Mouse (Mus musculus) kidney, embryonic 16.5 days (tissue): ENCODE measurements around the gene Pax2. TPM values are rescaled to one million over a fixed set of nuclear protein-coding genes. Genes with fewer than 3 reads are reported as not detected.

Experiments
- ATAC-seq: fragments of 200-750 bp; cut with Nextera tagmentation; 2 replicates; pipeline ENCODE4 v1.8.0; 2017; ENCODE audit warnings: moderate TSS enrichment; ENCODE audit not compliant: low FRiP score, low TSS enrichment
- H3K27ac ChIP-seq: fragments of 300-500 bp; sonication (generic); 2 replicates; pipeline ENCODE4 v1.5.1; 2014; ENCODE audit warnings: low read length
- H3K27me3 ChIP-seq: fragments of 300-500 bp; sonication (generic); 2 replicates; pipeline ENCODE4 v1.6.1; 2014; ENCODE audit warnings: low read length, control low read depth, mixed read lengths; ENCODE audit not compliant: insufficient read depth
- H3K36me3 ChIP-seq: fragments of 300-500 bp; sonication (generic); 2 replicates; pipeline ENCODE4 v1.6.1; 2014; ENCODE audit warnings: low read length, control low read depth, mixed read lengths; ENCODE audit not compliant: insufficient read depth
- H3K4me1 ChIP-seq: fragments of 300-500 bp; sonication (generic); 2 replicates; pipeline ENCODE4 v1.6.1; 2014; ENCODE audit warnings: low read length, control low read depth, mixed read lengths; ENCODE audit not compliant: insufficient read depth
- H3K4me2 ChIP-seq: fragments of 300-500 bp; sonication (generic); replicated peaks from 2 replicates; pipeline ENCODE4 v1.6.1; 2014; ENCODE audit warnings: low read depth, low read length
- H3K4me3 ChIP-seq: fragments of 300-500 bp; sonication (generic); 2 replicates; pipeline ENCODE4 v1.5.1; 2014; ENCODE audit warnings: mild to moderate bottlenecking, low read length
- H3K9ac ChIP-seq: fragments of 300-500 bp; sonication (generic); replicated peaks from 2 replicates; pipeline ENCODE4 v1.6.1; 2014; ENCODE audit warnings: low read length
- H3K9me3 ChIP-seq: fragments of 300-500 bp; sonication (generic); 2 replicates; pipeline ENCODE4 v1.6.1; 2016; ENCODE audit warnings: low read length, control low read depth
- WGBS: fragments of 180-500 bp; shearing (Covaris S2); extraction: QIAGEN DNeasy Blood & Tissue Kit; methylation state at CpG from one replicate; pipeline ENCODE4 v1.1.7; 2014; 5-methylcytosine and 5-hydroxymethylcytosine counted together
- microRNA-seq: library from miRNA; unstranded; fragments of <30 nt; microRNA quantifications from one replicate; pipeline ENCODE4, GENCODE M21; 2016
- polyA plus RNA-seq: library from polyadenylated mRNA; unstranded; fragments of >200 nt; fragmentation: Nextera tagmentation; extraction: Ambion mirVana; gene quantifications from 2 replicates; pipeline ENCODE4 v1.2.1, GENCODE M21; 2015

The Pax2 gene
- polyA plus RNA-seq, 1 experiment from 2014 or later, result 23.8 TPM

- H3K4me1 ChIP-seq, result peaks cover 50% of the 10 kb centered on the region
- no peak overlapping the region for H3K9ac ChIP-seq
- H3K4me2 ChIP-seq, result no peak overlapping the region
- no peak for ATAC-seq
- no peaks in the 10 kb centered on the region for H3K36me3 ChIP-seq
- no peak overlapping the region for H3K4me3 ChIP-seq
- 36% methylated on average over 3 of the region's 3 CpGs for WGBS
- peaks cover 5% of the 10 kb centered on the region for H3K27me3 ChIP-seq
- H3K9me3 ChIP-seq, result no peaks in the 10 kb centered on the region
- H3K27ac ChIP-seq, result no peak overlapping the region
Observed at GRCm38 (mm10) chr19:44886475-44886874, 130.6 kb downstream of the Pax2 start.

Small RNAs within 50 kb of the gene (microRNA-seq; reads per million reads assigned to microRNA genes)
- not detected for gene Mir6405

Other genes starting within 250 kb of the Pax2 start
- 1.3 and 1.9 TPM in 2 replicates for gene Sec31b, start 210.2 kb upstream of the Pax2 start, polyA plus RNA-seq
- 1.2 TPM in 1 of 2 replicates, not detected in the other for gene Gm20538, start 203.2 kb upstream of the Pax2 start, polyA plus RNA-seq
- 632 and 676 TPM in 2 replicates for gene Ndufb8, start 200.6 kb upstream of the Pax2 start, polyA plus RNA-seq
- gene Hif1an, start 193.2 kb upstream of the Pax2 start, polyA plus RNA-seq, result 32.8 and 34.2 TPM in 2 replicates
- 38.7 and 46.0 TPM in 2 replicates for gene Slf2, start 175.1 kb downstream of the Pax2 start, polyA plus RNA-seq
- 6.5 and 7.0 TPM in 2 replicates for gene Sema4g, start 233.1 kb downstream of the Pax2 start, polyA plus RNA-seq
- 28.4 and 31.5 TPM in 2 replicates for gene Twnk, start 249.6 kb downstream of the Pax2 start, polyA plus RNA-seq